Mouse (Mus musculus) neural tube, embryonic 13.5 days (tissue): ENCODE measurements around the gene P2rx3. TPM values are rescaled to one million over a fixed set of nuclear protein-coding genes. Genes with fewer than 3 reads are reported as not detected.

Source experiments
- ATAC-seq: fragments of 200-750 bp; cut with Nextera tagmentation; 2 replicates; pipeline ENCODE4 v1.8.0; 2017; ENCODE audit warnings: low read depth, mild to moderate bottlenecking, moderate TSS enrichment, moderate library complexity
- H3K27ac ChIP-seq: fragments of 300-500 bp; sonication (generic); replicated peaks from 2 replicates; pipeline ENCODE4 v1.5.1; 2015; ENCODE audit warnings: moderate library complexity, mild to moderate bottlenecking, inconsistent platforms
- H3K27me3 ChIP-seq: fragments of 300-500 bp; sonication (generic); 2 replicates; pipeline ENCODE4 v1.6.1; 2015; ENCODE audit warnings: mild to moderate bottlenecking, inconsistent platforms
- H3K36me3 ChIP-seq: fragments of 300-500 bp; sonication (generic); 2 replicates; pipeline ENCODE4 v1.6.1; 2015; ENCODE audit warnings: mild to moderate bottlenecking, inconsistent platforms
- H3K4me1 ChIP-seq: fragments of 300-500 bp; sonication (generic); replicated peaks from 2 replicates; pipeline ENCODE4 v1.6.1; 2015; ENCODE audit warnings: inconsistent platforms
- H3K4me2 ChIP-seq: fragments of 300-500 bp; sonication (generic); 2 replicates; pipeline ENCODE4 v1.6.1; 2015; ENCODE audit warnings: inconsistent platforms, mild to moderate bottlenecking, moderate library complexity
- H3K4me3 ChIP-seq: fragments of 300-500 bp; sonication (generic); 2 replicates; pipeline ENCODE4 v1.5.1; 2015; ENCODE audit warnings: mild to moderate bottlenecking, inconsistent platforms
- H3K9ac ChIP-seq: fragments of 300-500 bp; sonication (generic); 2 replicates; pipeline ENCODE4 v1.6.1; 2015; ENCODE audit warnings: moderate library complexity, mild to moderate bottlenecking, inconsistent platforms
- H3K9me3 ChIP-seq: fragments of 300-500 bp; sonication (generic); 2 replicates; pipeline ENCODE4 v1.6.1; 2016; ENCODE audit warnings: inconsistent platforms
- WGBS: fragments of 180-500 bp; shearing (Covaris S2); methylation state at CpG from one replicate; pipeline ENCODE4 v1.1.7; 2015; 5-methylcytosine and 5-hydroxymethylcytosine counted together
- polyA plus RNA-seq: library from polyadenylated mRNA; unstranded; fragments of >200 nt; fragmentation: Nextera tagmentation; extraction: Ambion mirVana; gene quantifications from 2 replicates; pipeline ENCODE4 v1.2.1, GENCODE M21; 2015

Gene P2rx3
- polyA plus RNA-seq, 1 experiment from 2014 or later: 76.0 TPM

DNA sequence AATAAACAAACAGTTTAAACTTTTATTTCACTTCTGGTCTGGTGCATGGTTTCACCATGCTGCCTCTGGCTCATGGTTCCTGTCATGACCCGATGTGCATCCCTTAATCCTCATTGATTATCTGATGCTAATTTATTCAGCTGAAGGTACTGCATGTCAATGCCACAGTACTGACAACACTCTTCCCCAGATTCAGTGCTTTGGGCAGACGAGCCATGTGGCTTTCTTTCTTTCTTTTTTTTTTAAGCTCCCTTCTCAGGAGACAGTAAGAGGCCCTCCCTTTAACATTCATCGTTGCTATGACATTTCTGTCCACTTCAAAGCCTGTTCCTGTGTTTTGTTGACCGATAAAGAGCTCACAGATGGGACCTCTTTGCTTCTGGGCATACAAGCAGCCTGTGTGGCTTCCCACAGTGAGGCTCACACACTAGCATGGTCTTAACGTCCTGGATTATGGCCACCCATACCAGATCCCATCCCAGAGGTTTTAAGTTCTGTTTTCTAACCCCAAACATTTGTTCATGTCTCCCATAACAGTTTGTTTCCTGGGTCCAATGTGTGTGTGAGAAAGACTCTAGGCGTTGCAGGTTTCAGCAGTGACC lies 74.3 kb downstream of the P2rx3 start:
- Histone ChIP-seq H3K9ac (no peak overlapping the region), H3K4me1 (0 out of 2 replicates have a peak, but pooled peaks cover 7% of the 10 kb centered on the region), H3K36me3 (no peaks in the 10 kb centered on the region), H3K27me3 (no peaks in the 10 kb centered on the region), H3K27ac (no peak overlapping the region), H3K4me2 (no peak overlapping the region), H3K4me3 (no peak overlapping the region), H3K9me3 (no peaks in the 10 kb centered on the region)
- no peak for ATAC-seq
- WGBS: 32% methylated on average over 6 of the region's 6 CpGs

DNA sequence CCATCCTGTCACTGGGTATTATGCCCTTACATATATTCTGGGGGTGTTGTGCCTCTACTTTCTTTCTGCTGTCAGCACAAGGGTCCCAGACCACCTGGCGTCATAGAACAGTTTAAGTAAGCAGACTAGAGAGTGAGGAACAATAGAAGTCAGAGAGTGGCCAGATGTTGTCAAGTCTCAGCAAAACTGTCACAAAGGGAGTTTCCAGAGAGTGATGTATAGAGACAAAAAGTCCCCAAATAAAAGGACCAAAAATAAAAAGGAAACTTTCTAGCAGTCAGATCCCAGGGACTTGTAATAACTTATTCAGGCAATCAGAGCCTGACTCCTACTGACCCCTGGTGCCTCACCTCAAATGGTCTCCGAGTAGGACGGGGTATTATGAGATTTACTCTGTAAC lies 75.4 kb downstream of the P2rx3 start:
- Histone ChIP-seq H3K36me3 (no peaks in the 10 kb centered on the region), H3K9me3 (no peaks in the 10 kb centered on the region), H3K27me3 (no peaks in the 10 kb centered on the region), H3K9ac (no peak overlapping the region), H3K4me2 (no peak overlapping the region), H3K4me1 (0 out of 2 replicates have a peak, but pooled peaks cover 7% of the 10 kb centered on the region), H3K27ac (no peak overlapping the region), H3K4me3 (no peak overlapping the region)
- WGBS: 72% methylated on average over 3 of the region's 3 CpGs
- ATAC-seq: no peak

GRCm38 (mm10) chr2:84961300-84961699 lies 76.0 kb downstream of the P2rx3 start:
- H3K27ac ChIP-seq: no peak overlapping the region
- no peaks in the 10 kb centered on the region for H3K36me3 ChIP-seq
- no peak overlapping the region for H3K4me2 ChIP-seq
- no peaks in the 10 kb centered on the region for H3K27me3 ChIP-seq
- no peak overlapping the region for H3K4me3 ChIP-seq
- 0 out of 2 replicates have a peak, but pooled peaks cover 7% of the 10 kb centered on the region for H3K4me1 ChIP-seq
- no peak for ATAC-seq
- WGBS: 79% methylated on average over 2 of the region's 2 CpGs
- H3K9me3 ChIP-seq: no peaks in the 10 kb centered on the region
- no peak overlapping the region for H3K9ac ChIP-seq

GRCm38 (mm10) chr2:84958588-84959264 lies 78.5 kb downstream of the P2rx3 start:
- no peak overlapping the region for H3K9ac ChIP-seq
- no peak overlapping the region for H3K4me3 ChIP-seq
- no peak overlapping the region for H3K27ac ChIP-seq
- 91% methylated on average over 11 of the region's 11 CpGs for WGBS
- no peak overlapping the region for H3K4me2 ChIP-seq
- no peak for ATAC-seq
- H3K9me3 ChIP-seq: no peaks in the 10 kb centered on the region
- H3K4me1 ChIP-seq: 0 out of 2 replicates have a peak, but pooled peaks cover 7% of the 10 kb centered on the region
- no peaks in the 10 kb centered on the region for H3K36me3 ChIP-seq
- no peaks in the 10 kb centered on the region for H3K27me3 ChIP-seq

DNA sequence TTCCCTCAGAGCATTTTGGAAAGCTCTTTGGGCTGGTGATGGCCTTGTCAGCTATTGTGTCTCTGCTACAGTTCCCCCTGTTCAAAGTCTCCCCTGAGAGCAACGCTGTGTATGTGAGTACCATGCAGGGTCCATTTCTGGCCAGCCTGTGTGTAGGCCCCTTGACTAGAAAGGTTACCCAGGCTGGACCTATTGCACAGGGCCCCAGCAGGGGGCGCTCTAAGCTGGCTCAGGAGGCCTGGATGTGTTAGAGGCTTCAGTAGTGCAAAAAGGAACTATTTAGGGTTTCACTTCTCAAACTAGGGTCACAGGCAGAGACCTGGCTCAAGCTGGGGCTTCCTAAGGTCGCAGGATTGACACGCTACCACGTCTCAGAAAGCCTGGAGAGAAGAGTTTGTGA lies 81.0 kb downstream of the P2rx3 start:
- H3K4me2 ChIP-seq: no peak overlapping the region
- 60% methylated on average over 5 of the region's 5 CpGs for WGBS
- no peaks in the 10 kb centered on the region for H3K9me3 ChIP-seq
- no peak overlapping the region for H3K27ac ChIP-seq
- no peak overlapping the region for H3K9ac ChIP-seq
- ATAC-seq: 0 out of 2 replicates have a peak, but pooled peaks have one; percentile 43
- no peaks in the 10 kb centered on the region for H3K4me1 ChIP-seq
- H3K36me3 ChIP-seq: no peaks in the 10 kb centered on the region
- no peak overlapping the region for H3K4me3 ChIP-seq
- no peaks in the 10 kb centered on the region for H3K27me3 ChIP-seq

- Histone ChIP-seq H3K27ac (no peak overlapping the region), H3K27me3 (no peaks in the 10 kb centered on the region), H3K9me3 (no peaks in the 10 kb centered on the region), H3K9ac (no peak overlapping the region), H3K4me3 (no peak overlapping the region), H3K36me3 (no peaks in the 10 kb centered on the region), H3K4me2 (no peak overlapping the region), H3K4me1 (no peaks in the 10 kb centered on the region)
- 92% methylated on average over 9 of the region's 9 CpGs for WGBS
- ATAC-seq: no peak
Measured at GRCm38 (mm10) chr2:84955435-84955834, 81.8 kb downstream of the P2rx3 start.

- Histone ChIP-seq H3K4me2 (no peak overlapping the region), H3K9me3 (no peaks in the 10 kb centered on the region), H3K36me3 (no peaks in the 10 kb centered on the region), H3K27me3 (no peaks in the 10 kb centered on the region), H3K9ac (no peak overlapping the region), H3K27ac (no peak overlapping the region), H3K4me1 (no peaks in the 10 kb centered on the region), H3K4me3 (no peak overlapping the region)
- WGBS: 83% methylated on average over 4 of the region's 4 CpGs
- no peak for ATAC-seq
Measured at GRCm38 (mm10) chr2:84952693-84953092, 84.6 kb downstream of the P2rx3 start.

GRCm38 (mm10) chr2:84952251-84952650 lies 85.0 kb downstream of the P2rx3 start:
- no peak overlapping the region for H3K4me2 ChIP-seq
- no peaks in the 10 kb centered on the region for H3K9me3 ChIP-seq
- H3K36me3 ChIP-seq: no peaks in the 10 kb centered on the region
- H3K4me1 ChIP-seq: no peaks in the 10 kb centered on the region
- H3K9ac ChIP-seq: no peak overlapping the region
- H3K27me3 ChIP-seq: no peaks in the 10 kb centered on the region
- whole genome bisulfite sequencing: 97% methylated on average over 1 of the region's 1 CpGs
- no peak overlapping the region for H3K4me3 ChIP-seq
- no peak overlapping the region for H3K27ac ChIP-seq
- no peak for ATAC-seq

GRCm38 (mm10) chr2:84951027-84951426 lies 86.2 kb downstream of the P2rx3 start:
- Histone ChIP-seq H3K27me3 (no peaks in the 10 kb centered on the region), H3K36me3 (no peaks in the 10 kb centered on the region), H3K9ac (no peak overlapping the region), H3K9me3 (no peaks in the 10 kb centered on the region), H3K27ac (no peak overlapping the region), H3K4me1 (no peaks in the 10 kb centered on the region), H3K4me2 (no peak overlapping the region), H3K4me3 (no peak overlapping the region)
- no peak for ATAC-seq
- WGBS: 93% methylated on average over 8 of the region's 8 CpGs

GRCm38 (mm10) chr2:84948721-84949120 lies 88.5 kb downstream of the P2rx3 start:
- H3K4me2 ChIP-seq: no peak overlapping the region
- no peaks in the 10 kb centered on the region for H3K4me1 ChIP-seq
- H3K36me3 ChIP-seq: no peaks in the 10 kb centered on the region
- ATAC-seq: no peak
- H3K4me3 ChIP-seq: no peak overlapping the region
- H3K9me3 ChIP-seq: no peaks in the 10 kb centered on the region
- 81% methylated on average over 2 of the region's 2 CpGs for WGBS
- H3K9ac ChIP-seq: no peak overlapping the region
- H3K27me3 ChIP-seq: no peaks in the 10 kb centered on the region
- H3K27ac ChIP-seq: no peak overlapping the region
